Comparison of ENCODE assay signal across 8 mouse cellular contexts in the genomic region with DNA sequence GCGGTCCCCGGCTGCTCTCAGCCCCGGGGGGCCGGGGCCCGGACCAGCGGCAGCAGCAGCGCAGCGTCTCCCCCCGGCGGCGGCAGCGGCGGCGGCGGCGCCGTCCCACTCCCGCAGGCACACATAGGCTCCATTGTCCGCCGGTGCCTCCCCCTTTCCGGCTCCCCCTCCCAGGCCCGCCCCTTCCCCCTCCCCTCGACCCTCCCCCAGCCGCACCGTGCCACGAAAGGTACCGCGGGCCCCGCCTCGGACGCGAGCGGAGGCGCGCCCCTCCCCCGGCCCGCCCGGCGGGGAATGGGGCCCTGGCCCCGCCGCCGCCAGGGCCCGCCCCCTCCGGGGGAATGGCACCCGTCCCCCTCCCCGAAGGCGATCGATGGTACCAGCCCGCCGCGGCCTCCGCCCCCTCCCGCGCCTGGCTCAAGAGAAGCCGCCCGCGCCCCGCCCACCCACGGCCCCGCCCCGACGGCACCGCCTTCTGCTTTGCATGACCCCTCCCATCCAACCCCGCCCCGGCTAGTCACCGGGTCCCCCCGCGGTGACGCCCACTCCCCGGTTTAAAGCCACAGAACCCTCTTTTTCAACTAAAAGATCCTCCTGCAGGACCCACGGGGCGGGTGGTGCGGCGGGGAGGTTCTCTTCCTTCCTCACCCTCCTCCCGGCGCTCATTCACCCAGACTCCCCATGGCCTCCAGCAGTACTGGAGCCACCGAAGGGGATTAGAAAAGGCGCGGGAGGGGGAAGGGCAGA.
A peak's percentile ranks its signal among the peaks of the same experiment; 100 is the strongest.
DNase-seq lines count a peak whose midpoint lies in the region; ATAC-seq and TF ChIP-seq lines count a peak whose summit lies in the region.

No protein-coding gene starts in this region.

- TF ChIP-seq POLR2A in testis, adult 2 months (IDR thresholded peaks at IDR 0.05; ENCODE audit: control insufficient read depth, low read depth, low read length): no peak

- H3K4me1 ChIP-seq in forebrain, embryonic 11.5 days (replicated peaks; ENCODE audit: control insufficient read depth, insufficient read depth, low read length): no peaks in the 10 kb centered on the region; the same call in 1 of the 2 replicates
- H3K4me1 ChIP-seq in heart, postnatal 0 days (ENCODE audit: control insufficient read depth, insufficient read depth): peaks cover 26% of the 10 kb centered on the region
- H3K4me1 ChIP-seq in liver, embryonic 16.5 days (ENCODE audit: control insufficient read depth, low read depth, low read length): peaks cover 8% of the 10 kb centered on the region
- H3K4me1 ChIP-seq in neural tube, embryonic 13.5 days (replicated peaks): peaks cover 49% of the 10 kb centered on the region
- peaks cover 22% of the 10 kb centered on the region for H3K4me1 ChIP-seq in testis, adult 2 months (ENCODE audit: control insufficient read depth, insufficient read depth, low read length)

- TF ChIP-seq CTCF in heart, postnatal 0 days (IDR thresholded peaks at IDR 0.05; ENCODE audit: low read depth): no peak
- no peak for TF ChIP-seq CTCF in testis, adult 2 months (IDR thresholded peaks at IDR 0.05; ENCODE audit: control insufficient read depth, insufficient read depth, insufficient replicate concordance, low read depth, low read length)

- H3K4me3 ChIP-seq in forebrain, embryonic 11.5 days (ENCODE audit: low read depth, low read length): peak overlapping the region; percentile 80
- H3K4me3 ChIP-seq in heart, postnatal 0 days (ENCODE audit: low read depth, low read length): peak overlapping the region; percentile 98
- H3K4me3 ChIP-seq in liver, embryonic 16.5 days (ENCODE audit: low read depth, low read length): peak overlapping the region; percentile 61
- peak overlapping the region; percentile 77 for H3K4me3 ChIP-seq in neural tube, embryonic 13.5 days
- H3K4me3 ChIP-seq in testis, adult 2 months (ENCODE audit: control insufficient read depth, low read depth, low read length): peak overlapping the region; percentile 87

- no peaks in the 10 kb centered on the region for H3K27me3 ChIP-seq in forebrain, embryonic 11.5 days (ENCODE audit: control insufficient read depth, insufficient read depth, low read length)
- H3K27me3 ChIP-seq in heart, postnatal 0 days (ENCODE audit: control insufficient read depth, insufficient read depth, low read length): no peaks in the 10 kb centered on the region
- H3K27me3 ChIP-seq in liver, embryonic 16.5 days (ENCODE audit: control insufficient read depth, insufficient read depth, low read depth, low read length): peaks cover 6% of the 10 kb centered on the region
- no peaks in the 10 kb centered on the region for H3K27me3 ChIP-seq in neural tube, embryonic 13.5 days
- no peaks in the 10 kb centered on the region for H3K27me3 ChIP-seq in testis, adult 2 months (ENCODE audit: control insufficient read depth, insufficient read depth, low read length)

- H3K9ac ChIP-seq in forebrain, embryonic 11.5 days (ENCODE audit: low read length): peak overlapping the region; percentile 91
- H3K9ac ChIP-seq in heart, postnatal 0 days (replicated peaks; ENCODE audit: low read depth, low read length): peak overlapping the region; percentile 94
- peak overlapping the region; percentile 64 for H3K9ac ChIP-seq in liver, embryonic 16.5 days (ENCODE audit: low read depth, low read length)
- H3K9ac ChIP-seq in neural tube, embryonic 13.5 days: peak overlapping the region; percentile 95

- peak overlapping the region; percentile 78 for H3K4me2 ChIP-seq in forebrain, embryonic 11.5 days (ENCODE audit: low read depth, low read length, severe bottlenecking)
- H3K4me2 ChIP-seq in heart, postnatal 0 days (ENCODE audit: low read depth, low read length): peak overlapping the region; percentile 85
- H3K4me2 ChIP-seq in liver, embryonic 16.5 days (ENCODE audit: low read depth, low read length): peak overlapping the region; percentile 73
- H3K4me2 ChIP-seq in neural tube, embryonic 13.5 days: peak overlapping the region; percentile 66

- peak; percentile 93 for ATAC-seq in forebrain, embryonic 11.5 days (replicated peaks; ENCODE audit: low FRiP score)
- peak; percentile 92 for ATAC-seq in heart, postnatal 0 days (ENCODE audit: insufficient read depth, low read depth)
- ATAC-seq in liver, embryonic 16.5 days (ENCODE audit: low read depth): peak; percentile 90
- ATAC-seq in neural tube, embryonic 13.5 days (ENCODE audit: low read depth): peak; percentile 94

- DNase-seq in CD8-positive naive resting alpha-beta T cell, adult 2 months (ENCODE audit: low read depth in 2 of 2, low spot score in 2 of 2): peak; percentile 88 to 90
- DNase-seq in c-Kit-positive CD71-negative TER-119-negative erythroid progenitor cells, embryonic 14.5 days (ENCODE audit: low read depth): peak; percentile 78
- DNase-seq in forebrain, embryonic 11.5 days (ENCODE audit: low spot score): peak; percentile 100
- DNase-seq in heart, postnatal 0 days (ENCODE audit: low spot score): peak; percentile 96
- DNase-seq in kidney, postnatal 4 days: peak; percentile 97 to 98

- no peaks in the 10 kb centered on the region; the same call in 1 of the 2 replicates for H3K36me3 ChIP-seq in forebrain, embryonic 11.5 days (ENCODE audit: control insufficient read depth, insufficient read depth, low read length)
- H3K36me3 ChIP-seq in heart, postnatal 0 days (replicated peaks; ENCODE audit: control insufficient read depth, insufficient read depth, low read length): peaks cover 11% of the 10 kb centered on the region; the same call in 1 of the 2 replicates
- no peaks in the 10 kb centered on the region for H3K36me3 ChIP-seq in liver, embryonic 16.5 days (ENCODE audit: control insufficient read depth, insufficient read depth)
- peaks cover 6% of the 10 kb centered on the region; the same call in 1 of the 2 replicates for H3K36me3 ChIP-seq in neural tube, embryonic 13.5 days
- H3K36me3 ChIP-seq in testis, adult 2 months (ENCODE audit: control insufficient read depth, insufficient read depth, low read length): no peaks in the 10 kb centered on the region

- H3K27ac ChIP-seq in forebrain, embryonic 11.5 days (ENCODE audit: low read depth, low read length): peak overlapping the region; percentile 88
- H3K27ac ChIP-seq in heart, postnatal 0 days (ENCODE audit: low read depth): peak overlapping the region; percentile 89
- peak overlapping the region; percentile 69 for H3K27ac ChIP-seq in liver, embryonic 16.5 days (ENCODE audit: low read length)
- peak overlapping the region; percentile 95 for H3K27ac ChIP-seq in neural tube, embryonic 13.5 days (replicated peaks)
- peak overlapping the region; percentile 76 for H3K27ac ChIP-seq in testis, adult 2 months (ENCODE audit: control insufficient read depth, insufficient read depth, low read depth, low read length)

- no peaks in the 10 kb centered on the region; the same call in 1 of the 2 replicates for H3K9me3 ChIP-seq in forebrain, embryonic 11.5 days (ENCODE audit: control insufficient read depth, low read length)
- no peaks in the 10 kb centered on the region for H3K9me3 ChIP-seq in heart, postnatal 0 days (replicated peaks; ENCODE audit: control insufficient read depth, low read length)
- no peaks in the 10 kb centered on the region for H3K9me3 ChIP-seq in liver, embryonic 16.5 days (replicated peaks; ENCODE audit: control insufficient read depth, low read length)
- H3K9me3 ChIP-seq in neural tube, embryonic 13.5 days: no peaks in the 10 kb centered on the region

- peak; percentile 53; the same call in 1 of the 2 replicates for TF ChIP-seq EP300 in heart, postnatal 0 days (IDR thresholded peaks at IDR 0.05; ENCODE audit: low read depth)

- 2% methylated on average over 24 of the region's 79 CpGs for WGBS in forebrain, embryonic 11.5 days
- under 1% methylated on average over 33 of the region's 79 CpGs for WGBS in heart, postnatal 0 days
- WGBS in liver, embryonic 16.5 days (ENCODE audit: insufficient replicate concordance): under 1% methylated on average over 57 of the region's 79 CpGs
- 1% methylated on average over 59 of the region's 79 CpGs for WGBS in neural tube, embryonic 13.5 days

Comparison
In these comparisons a context has a peak if more than half of its experiments do, and no peak if none do; other contexts are left out.
1. Peak in every context shown above with its lines: DNase-seq, ATAC-seq, H3K4me3 ChIP-seq and H3K27ac ChIP-seq.